Mouse (Mus musculus) megakaryocyte, embryonic 14.5 days (primary cell): ENCODE data around the gene Camk2d. TPM values are rescaled to one million over a fixed set of nuclear protein-coding genes. Genes with fewer than 3 reads are reported as not detected.

Experiments
- H3K27me3 ChIP-seq: replicated peaks from 2 replicates; pipeline ENCODE3; 2012; ENCODE audit warnings: inconsistent platforms
- H3K36me3 ChIP-seq: replicated peaks from 2 replicates; pipeline ENCODE3; 2012; ENCODE audit warnings: low read length, inconsistent platforms, mixed read lengths
- H3K4me1 ChIP-seq: 2 replicates; pipeline ENCODE4 v1.6.1; 2012; ENCODE audit warnings: inconsistent platforms
- H3K4me3 ChIP-seq: replicated peaks from 2 replicates; pipeline ENCODE3; 2012; ENCODE audit warnings: moderate library complexity, mild to moderate bottlenecking, inconsistent platforms
- H3K9me3 ChIP-seq: 2 replicates; pipeline ENCODE4 v1.6.1; 2012; ENCODE audit warnings: inconsistent platforms
- FLI1 ChIP-seq: IDR thresholded peaks from 2 replicates; pipeline ENCODE4 v1.6.1; 2012; ENCODE audit warnings: low read length, inconsistent platforms, mixed read lengths
- GATA1 ChIP-seq: IDR thresholded peaks from 3 replicates; pipeline ENCODE4 v1.6.1; 2012; ENCODE audit warnings: mixed read lengths, low read length, inconsistent platforms, borderline replicate concordance
- polyA plus RNA-seq: library from polyadenylated mRNA; stranded (reverse); fragments of >175 nt; gene quantifications from 2 replicates; pipeline ENCODE4 v1.2.3, GENCODE M21; 2012; ENCODE audit warnings: low replicate concordance; ENCODE audit not compliant: insufficient read depth

Gene Camk2d
- 0.92 and 1.1 TPM in 2 replicates for polyA plus RNA-seq

DNA sequence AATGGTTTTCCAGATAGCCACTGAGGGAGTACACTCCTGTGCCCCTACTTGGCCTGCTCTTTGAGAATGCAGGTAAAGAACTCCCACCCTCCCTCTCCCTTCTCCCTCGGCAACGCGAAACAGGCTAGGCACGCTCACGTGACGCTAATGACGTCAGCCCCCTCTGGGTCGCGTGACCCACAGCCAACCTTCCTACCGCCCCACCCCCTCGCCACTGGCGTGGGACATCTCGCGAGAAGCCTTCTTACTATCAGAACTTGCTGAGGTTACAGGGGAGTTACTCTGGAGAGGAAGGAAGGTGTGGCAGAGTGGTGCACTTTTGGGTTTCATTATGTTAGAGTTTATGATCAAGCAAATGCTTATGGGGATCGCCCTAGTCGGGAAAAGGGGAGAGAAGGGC is at the start of gene Camk2d:
Camk2d (plus strand) TSS at position 217 of the 400 bp plus-strand sequence.
- H3K9me3 ChIP-seq, result no peaks in the 10 kb centered on the region
- no peaks in the 10 kb centered on the region for H3K36me3 ChIP-seq
- peak within 1 kb of the TSS; percentile 95 for H3K4me3 ChIP-seq
- H3K4me1 ChIP-seq, result peaks cover 25% of the 10 kb centered on the region
- H3K27me3 ChIP-seq, result peaks cover 36% of the 10 kb centered on the region
- no peak for TF ChIP-seq FLI1
- TF ChIP-seq GATA1, result no peak

DNA sequence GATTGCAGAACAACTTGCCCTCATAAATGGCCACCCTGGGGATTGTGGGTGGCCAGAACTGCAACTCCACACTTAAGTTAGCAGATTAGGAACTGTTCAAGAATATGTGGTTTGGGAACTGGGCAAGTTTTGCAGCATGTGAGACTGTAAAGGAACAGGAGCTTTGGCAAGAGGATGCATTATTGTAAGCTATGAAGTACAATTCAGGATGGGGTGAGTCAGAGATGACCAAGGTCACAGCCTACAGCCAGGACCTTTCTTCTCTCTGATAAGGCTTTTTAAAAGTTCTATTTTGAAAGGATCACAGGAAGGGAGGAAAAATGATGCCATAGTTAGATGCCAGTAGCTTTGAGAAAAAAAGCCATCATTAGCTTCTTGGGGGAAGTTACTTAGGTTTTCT is 48.2 kb upstream of the Camk2d start:
- TF ChIP-seq GATA1 (no peak), FLI1 (no peak)
- H3K4me1 ChIP-seq, result no peaks in the 10 kb centered on the region
- no peaks in the 10 kb centered on the region for H3K9me3 ChIP-seq
- H3K27me3 ChIP-seq, result no peaks in the 10 kb centered on the region
- no peak overlapping the region for H3K4me3 ChIP-seq
- H3K36me3 ChIP-seq, result no peaks in the 10 kb centered on the region

- Histone ChIP-seq H3K9me3 (peaks cover 6% of the 10 kb centered on the region), H3K27me3 (no peaks in the 10 kb centered on the region), H3K4me3 (no peak overlapping the region), H3K36me3 (no peaks in the 10 kb centered on the region), H3K4me1 (no peaks in the 10 kb centered on the region)
- no peak for TF ChIP-seq FLI1
- TF ChIP-seq GATA1, result no peak
Measured at GRCm38 (mm10) chr3:126563646-126564045, 32.5 kb upstream of the Camk2d start.

DNA sequence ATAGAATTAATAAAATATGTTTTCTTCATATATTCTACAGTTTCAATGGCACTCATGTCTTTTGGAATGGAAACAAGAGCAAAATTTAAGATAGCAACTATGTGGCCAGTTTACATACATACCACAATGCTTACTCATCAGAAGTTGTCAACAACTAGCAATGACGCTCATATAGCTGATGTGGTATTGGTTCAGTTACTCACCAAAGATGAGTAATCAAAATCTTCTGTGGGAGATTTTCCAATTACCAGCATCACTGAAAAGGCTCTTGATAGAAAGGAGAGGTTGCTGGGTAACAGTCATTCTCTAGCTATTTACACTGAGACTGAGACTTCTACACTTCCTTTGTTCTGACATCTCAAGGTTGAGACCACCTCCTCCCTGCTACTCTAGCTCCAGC is 25.5 kb upstream of the Camk2d start:
- Histone ChIP-seq H3K36me3 (no peaks in the 10 kb centered on the region), H3K4me1 (no peaks in the 10 kb centered on the region), H3K9me3 (peaks cover 7% of the 10 kb centered on the region), H3K4me3 (no peak overlapping the region), H3K27me3 (no peaks in the 10 kb centered on the region)
- no peak for TF ChIP-seq GATA1
- no peak for TF ChIP-seq FLI1

DNA sequence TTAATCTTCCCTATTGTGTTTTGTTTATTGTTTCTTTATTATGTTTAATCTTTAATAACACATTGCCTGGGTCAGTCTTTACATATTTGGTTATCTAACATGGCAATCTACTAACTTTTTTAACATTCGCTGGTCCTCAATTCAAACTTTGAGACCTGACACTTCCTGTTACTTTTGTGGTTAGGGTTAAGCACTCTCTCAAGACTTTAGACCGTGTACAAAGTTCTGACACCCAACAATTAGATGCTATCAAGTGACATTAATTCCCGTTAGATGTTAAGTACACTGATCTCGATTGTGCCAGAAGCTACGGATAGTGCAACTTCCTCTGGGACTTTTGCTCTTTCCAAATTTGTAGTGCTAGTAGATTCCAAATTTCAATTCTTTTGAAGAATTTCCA is 23.2 kb upstream of the Camk2d start:
- TF ChIP-seq GATA1, result no peak
- no peak for TF ChIP-seq FLI1
- H3K27me3 ChIP-seq, result no peaks in the 10 kb centered on the region
- no peaks in the 10 kb centered on the region for H3K36me3 ChIP-seq
- peaks cover 7% of the 10 kb centered on the region; the same call in 1 of the 2 replicates for H3K9me3 ChIP-seq
- no peaks in the 10 kb centered on the region for H3K4me1 ChIP-seq
- H3K4me3 ChIP-seq, result no peak overlapping the region

DNA sequence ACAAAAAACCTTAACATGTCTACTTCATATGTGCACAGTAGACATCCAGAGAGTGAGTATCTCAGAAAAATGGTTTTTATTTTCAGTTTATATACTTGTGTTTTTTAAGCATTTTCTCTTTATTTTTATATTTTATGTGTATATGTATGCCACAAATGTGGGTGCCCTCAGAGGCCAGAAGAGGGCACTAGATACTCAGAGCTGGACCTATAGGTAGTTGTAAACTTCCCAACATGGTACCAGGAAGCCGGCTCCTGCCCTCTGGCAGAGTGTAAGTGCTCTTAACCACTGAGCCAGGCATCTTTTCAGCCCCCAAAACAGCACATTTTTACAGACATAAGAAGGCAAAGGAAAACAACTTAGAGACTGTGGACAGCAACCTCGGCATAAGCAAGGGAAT is 20.2 kb upstream of the Camk2d start:
- TF ChIP-seq FLI1 (no peak), GATA1 (no peak)
- Histone ChIP-seq H3K27me3 (no peaks in the 10 kb centered on the region), H3K4me1 (no peaks in the 10 kb centered on the region), H3K9me3 (no peaks in the 10 kb centered on the region), H3K4me3 (no peak overlapping the region), H3K36me3 (no peaks in the 10 kb centered on the region)

- Histone ChIP-seq H3K9me3 (0 out of 2 replicates have a peak, but pooled peaks cover 4% of the 10 kb centered on the region), H3K4me3 (no peak overlapping the region), H3K27me3 (no peaks in the 10 kb centered on the region), H3K4me1 (no peaks in the 10 kb centered on the region), H3K36me3 (no peaks in the 10 kb centered on the region)
- TF ChIP-seq GATA1 (no peak), FLI1 (no peak)
Measured at GRCm38 (mm10) chr3:126586134-126586533, 10.0 kb upstream of the Camk2d start.

GRCm38 (mm10) chr3:126587477-126587876 is 8.6 kb upstream of the Camk2d start:
- Histone ChIP-seq H3K4me3 (no peak overlapping the region), H3K4me1 (no peaks in the 10 kb centered on the region), H3K9me3 (0 out of 2 replicates have a peak, but pooled peaks cover 4% of the 10 kb centered on the region), H3K36me3 (no peaks in the 10 kb centered on the region), H3K27me3 (peaks cover 2% of the 10 kb centered on the region)
- TF ChIP-seq FLI1 (no peak), GATA1 (no peak)

DNA sequence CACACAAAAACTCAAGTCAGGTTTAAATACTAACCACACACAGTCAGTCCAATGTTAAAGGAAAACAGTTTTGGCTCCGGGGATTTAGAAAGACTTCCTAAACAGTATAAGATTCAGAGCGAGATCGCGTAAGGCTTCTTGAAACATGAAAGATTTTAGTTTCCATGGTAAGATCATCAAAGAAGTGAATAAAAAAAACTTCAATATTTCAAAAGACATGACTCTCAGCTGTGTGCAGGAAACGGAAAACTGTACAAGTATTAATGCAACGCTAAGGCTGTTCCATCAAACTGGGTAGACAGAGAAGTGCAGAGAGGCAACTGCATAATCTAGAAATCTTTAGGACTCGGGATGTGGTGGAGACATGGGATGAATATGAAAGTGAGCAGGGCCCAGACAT is 6.5 kb upstream of the Camk2d start:
- Histone ChIP-seq H3K4me3 (no peak overlapping the region), H3K4me1 (no peaks in the 10 kb centered on the region), H3K36me3 (no peaks in the 10 kb centered on the region), H3K9me3 (0 out of 2 replicates have a peak, but pooled peaks cover 4% of the 10 kb centered on the region), H3K27me3 (peaks cover 2% of the 10 kb centered on the region)
- no peak for TF ChIP-seq GATA1
- TF ChIP-seq FLI1, result no peak

GRCm38 (mm10) chr3:126595456-126595855 is 646 bp upstream of the Camk2d start:
- H3K27me3 ChIP-seq, result peaks cover 36% of the 10 kb centered on the region
- 0 out of 2 replicates have a peak, but pooled peaks cover 1% of the 10 kb centered on the region for H3K9me3 ChIP-seq
- TF ChIP-seq GATA1, result no peak
- peaks cover 25% of the 10 kb centered on the region for H3K4me1 ChIP-seq
- H3K36me3 ChIP-seq, result no peaks in the 10 kb centered on the region
- no peak overlapping the region for H3K4me3 ChIP-seq
